25 mouse cellular contexts compared by ENCODE assay signal in genomic region chr1:34808445-34808844, GRCm38 (mm10). TPM values are rescaled to one million over a fixed set of nuclear protein-coding genes. Genes with fewer than 3 reads are reported as not detected.
DNase-seq lines count a peak whose midpoint lies in the region; ATAC-seq and TF ChIP-seq lines count a peak whose summit lies in the region.
"Had no signal": no experiment of that assay in that cellular context is flagged by ENCODE, and none has a peak within 500 bp of the region (broad histone marks: within the 10 kb centered on the region; RNA-seq: fewer than 3 reads in every experiment).

No protein-coding gene starts in this region.

- peaks cover 46% of the 10 kb centered on the region for H3K4me1 ChIP-seq in hindbrain, embryonic 13.5 days (replicated peaks)
- peaks cover 7% of the 10 kb centered on the region; the same call in 1 of the 2 replicates for H3K4me1 ChIP-seq in hindbrain, postnatal 0 days (ENCODE audit: insufficient read depth, low read length)

- ATAC-seq in hindbrain, embryonic 13.5 days (ENCODE audit: low FRiP score) = no peak
- no peak for ATAC-seq in hindbrain, postnatal 0 days
- no peak for ATAC-seq in inflammation-experienced regulatory T-cells, adult 6 months
- ATAC-seq: forebrain, embryonic 13.5 days; intestine, embryonic 16.5 days had no signal

- no peak overlapping the region for H3K9ac ChIP-seq in hindbrain, embryonic 13.5 days
- H3K9ac ChIP-seq in hindbrain, postnatal 0 days (replicated peaks; ENCODE audit: low read length) = no peak overlapping the region
- H3K9ac ChIP-seq: embryonic facial prominence, embryonic 13.5 days; forebrain, embryonic 13.5 days; heart, embryonic 15.5 days; hindbrain, embryonic 15.5 days; limb, embryonic 13.5 days; liver, embryonic 13.5 days had no signal

- H3K4me2 ChIP-seq in hindbrain, embryonic 13.5 days = no peak overlapping the region
- no peak overlapping the region for H3K4me2 ChIP-seq in hindbrain, postnatal 0 days (ENCODE audit: low read depth, low read length)
- H3K4me2 ChIP-seq: embryonic facial prominence, embryonic 13.5 days; forebrain, embryonic 13.5 days; heart, embryonic 15.5 days; hindbrain, embryonic 15.5 days; limb, embryonic 13.5 days; liver, embryonic 13.5 days; midbrain, embryonic 11.5 days had no signal

- WGBS in hindbrain, embryonic 13.5 days = 96% methylated on average over 8 of the region's 8 CpGs
- WGBS in hindbrain, postnatal 0 days = 84% methylated on average over 8 of the region's 8 CpGs

- H3K27ac ChIP-seq in hindbrain, embryonic 13.5 days = 0 out of 2 replicates have a peak overlapping the region, but pooled peaks have one; percentile 4
- H3K27ac ChIP-seq in hindbrain, postnatal 0 days = no peak overlapping the region
- peak overlapping the region; percentile 5; the same call in 1 of the 2 replicates for H3K27ac ChIP-seq in layer of hippocampus, adult 2 months
- H3K27ac ChIP-seq: embryonic facial prominence, embryonic 13.5 days; forebrain, embryonic 13.5 days; gastrocnemius, adult 2 months; heart, embryonic 15.5 days; hindbrain, embryonic 15.5 days; limb, embryonic 13.5 days; liver, embryonic 13.5 days had no signal

- peaks cover 85% of the 10 kb centered on the region for H3K36me3 ChIP-seq in hindbrain, embryonic 13.5 days
- H3K36me3 ChIP-seq in hindbrain, postnatal 0 days (ENCODE audit: insufficient read depth, low read length) = peaks cover 39% of the 10 kb centered on the region; the same call in 1 of the 2 replicates

- H3K4me3 ChIP-seq in hindbrain, embryonic 13.5 days = no peak overlapping the region
- no peak overlapping the region for H3K4me3 ChIP-seq in hindbrain, postnatal 0 days (ENCODE audit: low read length)
- H3K4me3 ChIP-seq in layer of hippocampus, adult 2 months = no peak overlapping the region
- H3K4me3 ChIP-seq: embryonic facial prominence, embryonic 13.5 days; erythroblast, embryonic 14.5 days; forebrain, embryonic 13.5 days; gastrocnemius, adult 2 months; heart, embryonic 15.5 days; hindbrain, embryonic 15.5 days; limb, embryonic 13.5 days; liver, embryonic 13.5 days had no signal

- no peak for DNase-seq in hindbrain, postnatal 0 days (ENCODE audit: low spot score)
- DNase-seq in layer of hippocampus, adult 2 months (ENCODE audit: low spot score in 2 of 2) = no peak
- no peak for DNase-seq in layer of hippocampus, postnatal 10 days (ENCODE audit: low spot score in 2 of 2)
- peak; percentile 55 to 61 for DNase-seq in cerebellum, postnatal 14 days
- no peak for DNase-seq in frontal cortex, adult 2 months (ENCODE audit: extremely low spot score in 1 of 2, low spot score in 1 of 2)
- no peak for DNase-seq in adipocyte (ENCODE audit: low spot score)
- DNase-seq: adrenal gland, adult 2 months; embryo, embryonic 11 days; gastrocnemius, adult 2 months; heart, postnatal 4 days; liver, embryonic 13.5 days; lung, adult 2 months; lung, postnatal 14 days; thymus, adult 18-20 months; thymus, postnatal 4 days had no signal

- H3K9me3 ChIP-seq in hindbrain, embryonic 13.5 days = no peaks in the 10 kb centered on the region
- H3K9me3 ChIP-seq in hindbrain, postnatal 0 days (ENCODE audit: low read length) = no peaks in the 10 kb centered on the region
- H3K9me3 ChIP-seq: embryonic facial prominence, embryonic 13.5 days; forebrain, embryonic 13.5 days; heart, embryonic 15.5 days; hindbrain, embryonic 15.5 days; limb, embryonic 13.5 days; liver, embryonic 13.5 days had no signal

- no peaks in the 10 kb centered on the region for H3K27me3 ChIP-seq in hindbrain, embryonic 13.5 days
- H3K27me3 ChIP-seq in hindbrain, postnatal 0 days (ENCODE audit: insufficient read depth, low read length) = no peaks in the 10 kb centered on the region
- H3K27me3 ChIP-seq: forebrain, embryonic 13.5 days; heart, embryonic 15.5 days; hindbrain, embryonic 15.5 days; liver, embryonic 13.5 days had no signal

- TF ChIP-seq CTCF in hindbrain, postnatal 0 days (IDR thresholded peaks at IDR 0.05; ENCODE audit: low read depth) = no peak
- no peak for TF ChIP-seq CTCF in layer of hippocampus, adult 2 months (conservative IDR thresholded peaks at IDR 0.05)

RNA-seq across cellular contexts. Expression of gene Fam168b, which starts 34.4 kb away (rescaled TPM):
- polyA plus RNA-seq in hindbrain, embryonic 13.5 days (2015; fragmentation: Nextera tagmentation; extraction: Ambion mirVana) = 124 and 127 TPM in 2 replicates
- total RNA-seq in hindbrain, postnatal 0 days (2014; rRNA removed) = 367 and 457 TPM in 2 replicates
- 81.5 and 90.6 TPM in 2 replicates for polyA plus RNA-seq in hindbrain, postnatal 0 days (2015; fragmentation: Nextera tagmentation; extraction: Ambion mirVana)
- total RNA-seq in layer of hippocampus, adult 2 months (2021) = 100 to 1,000 TPM; 223 to 226 TPM
- 100 to 1,000 TPM; 203 to 226 TPM for total RNA-seq in layer of hippocampus, postnatal 10 days (2021)
- polyA plus RNA-seq in inflammation-experienced regulatory T-cells, adult 6 months (2017; shearing (Covaris generic)) = 10 to 100 TPM; 15.0 to 27.8 (median 19.4) TPM
- polyA plus RNA-seq in frontal cortex, adult 2 months (2012; rRNA removed) = 214 and 221 TPM in 2 replicates

RNA-seq across cellular contexts. Expression of gene Plekhb2, which starts 41.3 kb away (rescaled TPM):
- 68.7 and 71.8 TPM in 2 replicates for polyA plus RNA-seq in hindbrain, embryonic 13.5 days (2015; fragmentation: Nextera tagmentation; extraction: Ambion mirVana)
- total RNA-seq in hindbrain, postnatal 0 days (2014; rRNA removed) = 98.6 and 117 TPM in 2 replicates
- 104 and 107 TPM in 2 replicates for polyA plus RNA-seq in hindbrain, postnatal 0 days (2015; fragmentation: Nextera tagmentation; extraction: Ambion mirVana)
- total RNA-seq in layer of hippocampus, adult 2 months (2021) = 100 to 1,000 TPM; 189 to 208 TPM
- total RNA-seq in layer of hippocampus, postnatal 10 days (2021) = 100 to 1,000 TPM; 185 to 198 TPM
- 100 to 1,000 TPM; 107 to 209 (median 120) TPM for polyA plus RNA-seq in inflammation-experienced regulatory T-cells, adult 6 months (2017; shearing (Covaris generic))
- 177 and 182 TPM in 2 replicates for polyA plus RNA-seq in frontal cortex, adult 2 months (2012; rRNA removed)

Comparison
In these comparisons a context has a peak if more than half of its experiments do, and no peak if none do; other contexts are left out.
1. DNase-seq: peak in cerebellum, postnatal 14 days (2 of 2); none in hindbrain, postnatal 0 days (single experiment), layer of hippocampus, adult 2 months (0 of 2), layer of hippocampus, postnatal 10 days (0 of 2), frontal cortex, adult 2 months (0 of 2) and adipocyte (single experiment).